Mouse (Mus musculus) forebrain, embryonic 10.5 days (tissue): Measurements from ENCODE around the gene Vmn1r40. TPM values are rescaled to one million over a fixed set of nuclear protein-coding genes. Genes with fewer than 3 reads are reported as not detected.
A peak's percentile ranks its signal among the peaks of the same experiment; 100 is the strongest.

Experiments
- DNase-seq: peaks from one replicate; pipeline ENCODE4 v3.0.0-alpha.2; 2017; ENCODE audit warnings: low spot score; ENCODE audit errors: extremely low spot score
- H3K27ac ChIP-seq: fragments of 300-500 bp; sonication (generic); 2 replicates; pipeline ENCODE4 v1.5.1; 2016; ENCODE audit warnings: mild to moderate bottlenecking
- H3K27me3 ChIP-seq: fragments of 300-500 bp; sonication (generic); 2 replicates; pipeline ENCODE4 v1.6.1; 2016; ENCODE audit warnings: mild to moderate bottlenecking; ENCODE audit not compliant: poor library complexity, severe bottlenecking
- H3K36me3 ChIP-seq: fragments of 300-500 bp; sonication (generic); replicated peaks from 2 replicates; pipeline ENCODE4 v1.6.1; 2016; ENCODE audit warnings: mild to moderate bottlenecking, moderate library complexity
- H3K4me1 ChIP-seq: fragments of 300-500 bp; sonication (generic); 2 replicates; pipeline ENCODE4 v1.6.1; 2016
- H3K4me3 ChIP-seq: fragments of 300-500 bp; sonication (generic); 2 replicates; pipeline ENCODE4 v1.5.1; 2016; ENCODE audit warnings: mild to moderate bottlenecking, moderate library complexity
- H3K9me3 ChIP-seq: fragments of 300-500 bp; sonication (generic); 2 replicates; pipeline ENCODE4 v1.6.1; 2016; ENCODE audit warnings: mild to moderate bottlenecking, moderate library complexity
- WGBS: fragments of 180-500 bp; shearing (Covaris S2); methylation state at CpG from one replicate; pipeline ENCODE4 v1.1.7; 2016; 5-methylcytosine and 5-hydroxymethylcytosine counted together
- polyA plus RNA-seq: library from polyadenylated mRNA; unstranded; fragments of >200 nt; fragmentation: Nextera tagmentation; extraction: Ambion mirVana; gene quantifications from 2 replicates; pipeline ENCODE4 v1.2.1, GENCODE M21; 2016

The Vmn1r40 gene
- not detected in 2 replicates for polyA plus RNA-seq

- no peaks in the 10 kb centered on the region; the same call in 1 of the 2 replicates for H3K9me3 ChIP-seq
- H3K27ac ChIP-seq, result no peak within 1 kb of the TSS
- DNase-seq, result no peak
- no peaks in the 10 kb centered on the region for H3K4me1 ChIP-seq
- 86% methylated on average over 4 of the region's 4 CpGs for WGBS
- no peaks in the 10 kb centered on the region for H3K27me3 ChIP-seq
- H3K36me3 ChIP-seq, result no peaks in the 10 kb centered on the region
- H3K4me3 ChIP-seq, result no peak within 1 kb of the TSS
These were observed at the start of gene Vmn1r40 for GRCm38 (mm10) chr6:89707240-89707639. Gene Vmn1r40 (plus strand): TSS chr6:89707540.

GRCm38 (mm10) chr6:89658342-89658741 is 49.0 kb upstream of the Vmn1r40 start:
- H3K36me3 ChIP-seq, result no peaks in the 10 kb centered on the region
- no peaks in the 10 kb centered on the region for H3K4me1 ChIP-seq
- H3K9me3 ChIP-seq, result no peaks in the 10 kb centered on the region
- H3K27me3 ChIP-seq, result no peaks in the 10 kb centered on the region
- no peak overlapping the region for H3K4me3 ChIP-seq
- H3K27ac ChIP-seq, result no peak overlapping the region
- 82% methylated on average over 3 of the region's 3 CpGs for WGBS
- no peak for DNase-seq

- 86% methylated on average over 6 of the region's 6 CpGs for WGBS
- no peaks in the 10 kb centered on the region for H3K27me3 ChIP-seq
These were observed 48.4 kb upstream of the Vmn1r40 start for GRCm38 (mm10) chr6:89658931-89659330.

GRCm38 (mm10) chr6:89659692-89660423 is 47.5 kb upstream of the Vmn1r40 start:
- Histone ChIP-seq H3K4me1 (peaks cover 2% of the 10 kb centered on the region), H3K4me3 (no peak overlapping the region), H3K9me3 (no peaks in the 10 kb centered on the region), H3K27me3 (no peaks in the 10 kb centered on the region), H3K27ac (no peak overlapping the region), H3K36me3 (peaks cover 7% of the 10 kb centered on the region; the same call in 1 of the 2 replicates)
- peak; percentile 24 for DNase-seq
- WGBS, result 40% methylated on average over 7 of the region's 7 CpGs

More at GRCm38 (mm10) chr6:89658931-89659330, 48.4 kb upstream of the Vmn1r40 start:
- DNase-seq, result no peak
- Histone ChIP-seq H3K4me3 (no peak overlapping the region), H3K36me3 (peaks cover 4% of the 10 kb centered on the region; the same call in 1 of the 2 replicates), H3K9me3 (no peaks in the 10 kb centered on the region), H3K4me1 (no peaks in the 10 kb centered on the region), H3K27ac (no peak overlapping the region)

- no peak overlapping the region for H3K4me3 ChIP-seq
- WGBS, result 75% methylated on average over 1 of the region's 1 CpGs
- no peak for DNase-seq
These were observed 46.9 kb upstream of the Vmn1r40 start for GRCm38 (mm10) chr6:89660490-89660889.

GRCm38 (mm10) chr6:89662521-89662920 is 44.8 kb upstream of the Vmn1r40 start:
- Histone ChIP-seq H3K9me3 (no peaks in the 10 kb centered on the region), H3K4me3 (no peak overlapping the region), H3K27ac (no peak overlapping the region), H3K36me3 (peaks cover 7% of the 10 kb centered on the region; the same call in 1 of the 2 replicates), H3K27me3 (no peaks in the 10 kb centered on the region), H3K4me1 (peaks cover 12% of the 10 kb centered on the region)
- 89% methylated on average over 3 of the region's 3 CpGs for WGBS
- no peak for DNase-seq

More at GRCm38 (mm10) chr6:89660490-89660889, 46.9 kb upstream of the Vmn1r40 start:
- H3K27ac ChIP-seq, result no peak overlapping the region
- H3K36me3 ChIP-seq, result peaks cover 7% of the 10 kb centered on the region; the same call in 1 of the 2 replicates
- H3K4me1 ChIP-seq, result peaks cover 9% of the 10 kb centered on the region
- H3K9me3 ChIP-seq, result no peaks in the 10 kb centered on the region
- H3K27me3 ChIP-seq, result no peaks in the 10 kb centered on the region

- no peak overlapping the region for H3K4me3 ChIP-seq
- DNase-seq, result no peak
- no peaks in the 10 kb centered on the region for H3K27me3 ChIP-seq
- 40% methylated on average over 8 of the region's 8 CpGs for whole genome bisulfite sequencing
- no peak overlapping the region for H3K27ac ChIP-seq
- peaks cover 12% of the 10 kb centered on the region for H3K4me1 ChIP-seq
- H3K36me3 ChIP-seq, result peaks cover 7% of the 10 kb centered on the region; the same call in 1 of the 2 replicates
- H3K9me3 ChIP-seq, result no peaks in the 10 kb centered on the region
These were observed 42.2 kb upstream of the Vmn1r40 start for GRCm38 (mm10) chr6:89665155-89665554.

- no peak for DNase-seq
- Histone ChIP-seq H3K4me1 (peaks cover 12% of the 10 kb centered on the region), H3K27me3 (no peaks in the 10 kb centered on the region), H3K9me3 (no peaks in the 10 kb centered on the region), H3K27ac (no peak overlapping the region), H3K4me3 (no peak overlapping the region), H3K36me3 (peaks cover 7% of the 10 kb centered on the region; the same call in 1 of the 2 replicates)
- WGBS, result 84% methylated on average over 7 of the region's 7 CpGs
These were observed 41.7 kb upstream of the Vmn1r40 start for GRCm38 (mm10) chr6:89665667-89666066.

- Histone ChIP-seq H3K4me3 (no peak overlapping the region), H3K4me1 (peaks cover 12% of the 10 kb centered on the region), H3K27ac (no peak overlapping the region), H3K27me3 (no peaks in the 10 kb centered on the region), H3K36me3 (peaks cover 7% of the 10 kb centered on the region; the same call in 1 of the 2 replicates), H3K9me3 (no peaks in the 10 kb centered on the region)
- 86% methylated on average over 3 of the region's 3 CpGs for whole genome bisulfite sequencing
- DNase-seq, result no peak
These were observed 40.4 kb upstream of the Vmn1r40 start for GRCm38 (mm10) chr6:89666976-89667375.

GRCm38 (mm10) chr6:89669556-89669955 is 37.8 kb upstream of the Vmn1r40 start:
- H3K27ac ChIP-seq, result no peak overlapping the region
- no peaks in the 10 kb centered on the region for H3K9me3 ChIP-seq
- H3K27me3 ChIP-seq, result no peaks in the 10 kb centered on the region
- no peak overlapping the region for H3K4me3 ChIP-seq
- whole genome bisulfite sequencing, result 89% methylated on average over 6 of the region's 6 CpGs
- H3K36me3 ChIP-seq, result no peaks in the 10 kb centered on the region
- H3K4me1 ChIP-seq, result peaks cover 12% of the 10 kb centered on the region
- no peak for DNase-seq

GRCm38 (mm10) chr6:89671431-89671830 is 35.9 kb upstream of the Vmn1r40 start:
- H3K27me3 ChIP-seq, result no peaks in the 10 kb centered on the region
- no peak for DNase-seq
- 78% methylated on average over 6 of the region's 6 CpGs for WGBS

GRCm38 (mm10) chr6:89672641-89673040 is 34.7 kb upstream of the Vmn1r40 start:
- no peak for DNase-seq
- H3K4me1 ChIP-seq, result no peaks in the 10 kb centered on the region
- 90% methylated on average over 7 of the region's 7 CpGs for WGBS

More at GRCm38 (mm10) chr6:89671431-89671830, 35.9 kb upstream of the Vmn1r40 start:
- Histone ChIP-seq H3K36me3 (no peaks in the 10 kb centered on the region; the same call in 1 of the 2 replicates), H3K9me3 (no peaks in the 10 kb centered on the region), H3K4me1 (no peaks in the 10 kb centered on the region), H3K27ac (no peak overlapping the region), H3K4me3 (no peak overlapping the region)

GRCm38 (mm10) chr6:89673135-89673780 is 34.1 kb upstream of the Vmn1r40 start:
- WGBS, result 90% methylated on average over 11 of the region's 11 CpGs
- no peaks in the 10 kb centered on the region; the same call in 1 of the 2 replicates for H3K36me3 ChIP-seq

More at GRCm38 (mm10) chr6:89672641-89673040, 34.7 kb upstream of the Vmn1r40 start:
- Histone ChIP-seq H3K27me3 (no peaks in the 10 kb centered on the region), H3K36me3 (no peaks in the 10 kb centered on the region; the same call in 1 of the 2 replicates), H3K4me3 (no peak overlapping the region), H3K9me3 (no peaks in the 10 kb centered on the region), H3K27ac (no peak overlapping the region)

More at GRCm38 (mm10) chr6:89673135-89673780, 34.1 kb upstream of the Vmn1r40 start:
- Histone ChIP-seq H3K4me1 (no peaks in the 10 kb centered on the region), H3K27ac (no peak overlapping the region), H3K9me3 (no peaks in the 10 kb centered on the region), H3K27me3 (no peaks in the 10 kb centered on the region), H3K4me3 (no peak overlapping the region)
- DNase-seq, result no peak
